Mouse (Mus musculus) spleen, adult 12 weeks (tissue): ENCODE measurements at regions not wholly inside any gene's neighbourhood (a gene's known extent, or its start where the extent isn't known, plus 50 kb on each side); places are given as distances from the start of the nearest gene placed in this dataset.
"Not testable (repeated sequence)": the region's sequence is repeated elsewhere in the genome, so short reads cannot be mapped to it uniquely, and the experiment has no call there.

Experiments
- DNase-seq: peaks from one replicate; pipeline ENCODE4 v3.0.0; 2022; ENCODE audit warnings: low spot score

DNA sequence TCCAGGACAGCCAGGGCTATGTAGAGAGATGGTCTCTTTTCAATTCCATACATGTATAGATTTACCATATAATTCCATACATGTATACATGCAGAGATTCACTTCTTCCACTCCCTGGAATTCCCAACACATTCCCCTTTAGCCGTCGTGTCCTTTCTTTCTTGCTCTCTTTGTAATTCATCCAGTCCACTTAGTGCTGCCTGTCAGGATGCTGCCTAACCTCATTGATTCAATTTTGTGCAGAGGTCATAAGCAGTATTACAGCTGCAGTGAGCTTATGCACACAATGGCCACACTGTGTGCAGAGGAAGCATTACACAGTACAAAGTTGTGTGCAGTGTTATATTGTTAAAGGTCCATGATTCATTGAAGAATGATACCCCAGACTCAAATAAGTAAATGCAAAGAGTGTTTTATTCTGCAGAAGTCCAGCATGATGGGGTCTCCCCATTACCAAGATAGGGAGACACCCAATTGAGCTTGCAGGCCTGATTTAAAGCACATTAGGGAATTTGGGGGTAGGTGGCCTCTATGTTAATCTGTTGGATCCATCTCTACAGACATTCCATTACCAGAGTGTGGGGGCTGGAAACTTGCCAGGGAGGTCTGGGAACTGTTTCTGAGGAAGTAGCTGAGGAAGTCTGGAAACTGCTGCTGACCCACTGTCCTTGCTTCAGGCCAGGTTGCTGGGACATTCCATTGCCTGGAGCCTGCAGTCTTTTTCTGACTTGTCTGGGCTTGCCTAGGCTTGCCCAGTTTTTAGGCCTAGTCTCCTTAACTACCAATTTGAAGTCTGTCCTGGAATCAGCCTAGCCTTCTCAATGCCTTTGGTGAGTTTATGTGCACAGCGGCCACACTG, 72.8 kb downstream of the Fam161a start:
- no peak for DNase-seq

DNA sequence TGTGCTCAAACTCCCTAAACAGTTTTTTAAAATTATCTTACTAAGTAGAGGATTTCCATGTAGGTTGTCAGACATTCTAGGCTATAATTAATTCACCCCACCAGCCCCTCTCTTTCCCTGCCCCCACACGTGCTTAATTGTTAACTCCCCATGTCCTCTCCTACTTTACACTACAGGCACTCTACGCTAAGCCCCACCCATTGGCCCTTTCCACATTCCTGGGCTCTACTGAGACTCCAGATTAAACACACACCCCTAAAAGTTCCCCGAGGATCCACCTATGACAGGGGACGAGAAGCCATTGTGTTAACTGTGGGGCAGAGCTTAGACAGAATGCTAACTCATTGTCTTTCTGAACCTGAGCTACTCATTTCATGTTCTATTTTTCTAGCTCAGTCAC, 74.3 kb downstream of the Fam161a start:
- no peak for DNase-seq

DNA sequence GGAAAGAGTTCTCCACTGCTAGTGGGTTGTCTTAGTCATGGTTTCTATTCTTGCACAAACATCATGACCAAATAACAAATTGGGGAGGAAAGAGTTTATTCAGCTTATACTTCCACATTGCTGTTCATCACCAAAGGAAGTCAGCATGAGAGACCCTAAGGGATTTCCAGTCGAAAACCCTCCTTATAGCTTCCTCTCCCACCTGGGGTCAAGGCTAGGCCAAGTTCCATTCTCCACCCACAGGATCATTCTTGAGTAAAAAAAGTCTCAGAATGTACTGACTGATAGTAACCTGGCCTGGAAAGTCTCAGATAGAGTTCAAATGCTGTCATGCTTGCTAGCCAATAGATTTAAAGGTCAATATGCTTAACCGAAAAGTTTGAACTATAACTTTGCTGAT, 76.5 kb downstream of the Fam161a start:
- DNase-seq = not testable (repeated sequence)

DNA sequence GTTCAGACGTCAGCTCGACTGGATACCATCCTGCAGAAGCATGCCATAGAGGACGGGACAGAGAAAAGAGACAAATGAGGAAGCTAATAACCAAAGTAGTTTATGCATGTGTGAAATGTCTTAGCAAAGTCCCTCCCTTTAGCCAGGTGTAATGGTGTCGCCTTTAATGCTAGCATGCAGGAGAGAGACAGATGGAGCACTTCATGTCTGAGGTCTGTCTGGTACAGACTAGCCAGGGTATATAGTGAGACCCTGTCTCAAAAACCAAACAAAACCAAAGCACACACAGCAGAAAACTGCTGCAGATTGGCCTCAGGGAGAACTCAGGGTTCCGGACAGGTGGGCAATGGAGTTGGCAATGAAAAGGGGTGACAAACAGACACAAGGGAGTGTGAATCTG, 88.0 kb downstream of the Fam161a start:
- no peak for DNase-seq

DNA sequence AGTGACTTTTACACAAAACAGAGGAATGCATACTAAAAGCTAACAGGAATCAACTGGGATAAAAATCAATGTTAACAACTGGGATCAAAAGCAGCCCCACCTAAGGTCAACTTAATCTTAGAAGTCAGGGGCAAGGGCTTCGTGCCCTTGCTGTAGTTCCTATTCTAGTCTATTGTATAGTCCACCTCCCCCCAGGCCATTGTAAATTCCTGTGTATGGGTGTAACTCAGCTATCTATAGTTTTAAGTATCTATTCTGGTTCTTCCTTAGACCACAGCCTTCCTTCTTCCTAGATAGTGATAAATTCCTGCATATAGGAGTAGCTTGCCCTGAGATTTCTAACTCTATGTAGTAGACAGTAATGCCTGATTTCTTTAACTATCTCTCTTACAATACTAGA, 88.4 kb downstream of the Fam161a start:
- DNase-seq = not testable (repeated sequence)

DNA sequence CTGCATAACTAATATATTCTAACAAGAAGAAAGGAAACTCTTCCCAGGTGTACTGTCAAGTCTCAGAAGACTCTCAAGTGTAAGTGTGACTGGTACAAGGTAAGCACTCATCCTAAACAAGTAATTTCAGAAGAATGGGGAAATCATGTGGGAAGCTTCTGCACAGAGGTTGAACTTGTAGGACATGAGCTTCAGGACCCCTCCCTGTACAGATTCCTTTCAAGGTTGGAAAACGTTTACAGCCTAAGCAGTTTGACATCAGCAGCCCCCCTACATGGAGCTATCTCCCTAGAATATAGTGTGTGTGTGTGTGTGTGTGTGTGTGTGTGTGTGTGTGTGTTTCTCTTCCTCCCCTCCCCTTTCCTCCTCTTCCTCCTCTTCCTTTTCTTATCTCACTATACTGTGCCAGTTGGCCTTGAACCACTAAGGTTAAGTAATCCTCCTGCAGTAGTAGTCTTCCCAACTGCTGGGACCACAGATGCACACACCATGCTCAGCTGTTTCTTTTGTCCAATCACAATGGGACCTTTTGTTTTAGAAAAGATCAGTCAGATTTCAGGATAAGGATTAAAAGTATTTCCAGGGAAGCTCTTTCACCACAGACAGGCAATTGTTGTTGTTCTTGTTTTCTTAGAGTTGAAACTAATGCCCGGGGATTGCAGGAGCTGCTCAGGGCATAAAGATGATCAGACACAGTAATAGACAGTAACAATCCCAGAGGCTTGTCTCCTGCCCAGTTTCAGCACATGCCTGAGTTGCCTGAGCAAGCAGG, 89.3 kb downstream of the Fam161a start:
- DNase-seq = no peak

DNA sequence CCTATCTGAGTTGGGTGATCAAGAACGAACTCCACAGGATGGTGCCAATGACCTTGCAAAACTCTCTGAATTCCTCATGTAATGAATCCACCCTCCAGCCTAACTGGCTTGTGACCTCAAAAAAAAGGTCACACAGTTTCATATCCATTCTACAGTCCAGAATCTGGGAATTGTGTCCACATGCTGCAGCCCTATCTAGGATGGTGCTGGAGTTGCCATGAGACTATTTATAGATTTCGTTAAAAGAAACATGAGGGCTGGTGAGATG, 89.8 kb downstream of the Fam161a start:
- DNase-seq = no peak

DNA sequence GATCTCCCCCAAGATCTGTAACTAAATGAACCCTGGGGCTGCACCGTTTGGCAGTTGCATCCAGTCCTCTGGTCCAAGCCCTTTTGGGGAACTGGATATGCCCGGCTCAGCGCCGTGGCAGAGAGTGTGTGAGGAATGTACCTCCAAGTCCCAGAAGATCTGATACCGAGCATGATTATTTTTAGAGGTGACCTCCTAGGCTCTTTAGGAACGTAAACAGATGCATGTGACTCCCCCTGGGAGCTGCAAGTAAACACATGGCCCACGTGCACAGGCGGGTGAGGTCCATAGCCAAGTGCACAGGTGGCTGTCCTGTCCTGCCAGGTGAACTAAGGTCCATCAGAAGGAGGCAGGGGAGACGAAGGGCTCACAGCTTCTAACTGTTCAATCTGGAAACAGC, 107.3 kb downstream of the Fam161a start:
- DNase-seq = no peak

DNA sequence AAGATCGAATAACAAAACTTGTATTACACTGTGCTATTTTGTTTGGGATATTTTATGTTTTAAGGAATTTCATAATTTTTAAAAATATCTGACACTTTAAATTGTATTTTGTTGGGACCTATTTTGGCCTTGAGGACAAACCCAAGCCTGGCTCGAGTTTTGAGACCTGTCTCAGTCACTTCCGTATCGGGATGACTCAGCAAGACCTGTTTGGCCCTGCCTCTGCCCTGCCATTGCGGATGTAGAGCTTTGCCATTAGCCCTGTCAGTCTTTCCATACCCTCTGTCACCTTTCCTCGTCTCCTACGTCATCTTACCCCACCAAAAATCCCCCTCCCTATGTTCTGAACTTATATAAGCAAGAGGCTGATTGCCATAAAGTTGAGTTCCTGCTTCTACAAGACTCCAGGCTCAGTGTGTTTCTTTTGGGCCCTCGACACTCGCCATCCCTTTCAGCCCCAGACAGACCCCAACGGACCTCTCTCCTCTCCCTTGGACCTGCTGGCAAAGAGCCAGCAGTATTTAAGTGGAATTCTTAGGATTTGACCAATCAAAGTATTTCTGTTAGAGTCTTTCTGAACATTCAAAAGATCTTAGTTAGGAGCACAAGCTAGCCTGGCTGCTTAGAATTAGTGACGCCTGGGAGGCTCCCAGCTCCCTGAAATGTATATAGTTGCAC, 113.3 kb downstream of the Fam161a start:
- DNase-seq = no peak

DNA sequence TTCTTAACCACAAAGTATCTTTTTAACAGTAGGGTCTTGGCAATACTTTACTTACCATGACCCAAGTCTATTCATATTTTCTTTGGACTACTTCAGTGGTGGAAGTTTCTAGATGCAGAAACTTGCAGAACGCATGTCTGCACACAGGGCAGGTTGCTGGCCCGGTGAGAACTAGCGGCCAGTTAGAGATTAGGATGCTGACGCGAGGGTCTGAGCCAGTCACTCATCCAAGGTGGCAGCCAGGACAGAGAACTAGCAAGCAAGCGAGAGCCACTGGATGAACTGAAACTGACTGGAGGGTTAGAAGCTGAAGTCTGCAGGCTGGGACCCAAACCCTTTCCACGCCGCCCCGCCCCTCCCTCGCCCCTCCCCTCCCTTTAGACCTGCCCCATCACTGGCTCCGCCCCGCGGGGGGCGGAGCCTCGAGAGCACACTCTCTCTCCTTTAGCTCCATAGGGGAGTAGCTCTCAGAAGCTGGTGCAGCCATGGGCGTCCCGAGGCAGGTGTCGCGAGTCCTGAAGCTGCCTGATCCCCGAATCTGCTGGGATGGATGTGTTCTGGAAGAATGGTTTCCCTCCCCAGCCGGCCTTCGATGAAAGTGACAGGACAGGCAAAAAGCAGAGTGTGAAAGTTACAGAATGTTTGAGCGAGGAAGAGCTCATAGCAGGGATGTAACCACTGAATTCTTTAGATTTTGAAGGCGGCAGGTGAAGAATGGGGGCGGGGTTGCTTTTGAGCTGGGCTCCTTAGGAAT, 117.0 kb downstream of the Fam161a start:
- peak; percentile 2 for DNase-seq

DNA sequence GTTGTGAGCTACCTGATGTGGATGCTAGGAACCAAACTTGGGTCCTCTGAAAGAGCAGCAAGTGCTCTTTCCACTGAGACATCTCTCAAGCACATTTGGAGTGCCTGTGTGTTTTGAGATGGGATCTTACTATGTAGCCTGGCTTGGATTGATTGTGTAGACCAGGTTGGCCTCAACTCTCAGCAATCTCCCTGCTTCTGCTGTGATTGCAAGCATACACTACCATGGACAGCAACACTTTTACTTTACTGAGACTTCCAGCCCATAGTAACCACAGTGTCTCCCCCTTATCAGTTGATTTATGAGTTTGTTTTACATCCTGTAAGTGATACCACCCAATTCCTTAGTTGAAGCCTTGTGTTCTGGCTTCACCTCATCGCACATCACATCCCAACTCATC, 123.8 kb downstream of the Fam161a start:
- DNase-seq = no peak

DNA sequence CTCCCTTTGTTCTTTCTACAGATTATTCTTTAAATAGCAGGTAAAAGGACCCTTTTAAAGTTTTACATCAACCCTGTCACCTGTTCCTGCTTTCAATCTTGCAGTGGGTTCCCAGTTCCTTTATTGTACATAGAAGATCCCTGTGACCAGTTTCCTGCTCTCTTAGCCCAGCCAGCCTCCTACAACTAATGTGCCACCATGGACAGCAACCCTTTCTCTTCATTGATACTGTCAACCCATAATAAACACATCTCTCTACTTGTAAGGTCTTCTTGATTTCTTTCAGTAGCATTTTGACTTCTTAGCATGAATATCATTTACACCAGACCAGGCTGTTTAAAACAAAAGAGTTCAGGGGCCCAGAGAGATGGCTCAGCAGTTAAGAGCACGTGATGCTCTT, 124.2 kb upstream of the Xpo1 start:
- DNase-seq = no peak

DNA sequence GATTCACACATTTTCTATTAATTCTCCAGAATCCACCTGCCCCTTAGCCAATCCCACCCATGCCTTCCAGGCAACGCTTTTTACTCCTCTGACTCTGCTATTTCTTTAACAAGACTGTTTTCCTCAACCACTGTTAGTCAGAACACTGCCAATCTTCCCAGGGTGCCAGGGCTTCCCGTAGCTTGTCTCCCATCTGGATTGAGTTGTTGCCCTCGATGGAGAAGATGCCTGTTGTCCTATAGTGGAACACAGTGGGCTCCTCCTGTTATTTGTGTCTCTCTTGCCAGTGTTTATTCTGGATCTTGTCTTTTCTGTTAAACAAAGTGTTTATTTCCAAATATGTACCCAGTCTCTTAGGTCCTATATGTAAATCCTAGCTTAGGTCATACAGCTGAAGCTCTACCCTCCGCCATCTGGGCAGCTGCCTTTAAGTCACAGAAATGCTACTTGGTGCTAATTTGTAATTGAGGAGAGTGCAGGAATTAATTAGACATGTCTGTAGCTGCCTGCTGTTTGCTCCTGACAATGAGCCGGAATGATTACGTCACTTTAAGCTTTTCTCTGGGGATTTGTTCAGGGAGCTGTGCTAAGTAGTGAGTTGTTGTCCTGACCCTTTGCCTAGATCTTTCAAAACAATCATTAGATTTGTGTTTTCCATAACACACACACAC, 115.3 kb upstream of the Xpo1 start:
- no peak for DNase-seq

DNA sequence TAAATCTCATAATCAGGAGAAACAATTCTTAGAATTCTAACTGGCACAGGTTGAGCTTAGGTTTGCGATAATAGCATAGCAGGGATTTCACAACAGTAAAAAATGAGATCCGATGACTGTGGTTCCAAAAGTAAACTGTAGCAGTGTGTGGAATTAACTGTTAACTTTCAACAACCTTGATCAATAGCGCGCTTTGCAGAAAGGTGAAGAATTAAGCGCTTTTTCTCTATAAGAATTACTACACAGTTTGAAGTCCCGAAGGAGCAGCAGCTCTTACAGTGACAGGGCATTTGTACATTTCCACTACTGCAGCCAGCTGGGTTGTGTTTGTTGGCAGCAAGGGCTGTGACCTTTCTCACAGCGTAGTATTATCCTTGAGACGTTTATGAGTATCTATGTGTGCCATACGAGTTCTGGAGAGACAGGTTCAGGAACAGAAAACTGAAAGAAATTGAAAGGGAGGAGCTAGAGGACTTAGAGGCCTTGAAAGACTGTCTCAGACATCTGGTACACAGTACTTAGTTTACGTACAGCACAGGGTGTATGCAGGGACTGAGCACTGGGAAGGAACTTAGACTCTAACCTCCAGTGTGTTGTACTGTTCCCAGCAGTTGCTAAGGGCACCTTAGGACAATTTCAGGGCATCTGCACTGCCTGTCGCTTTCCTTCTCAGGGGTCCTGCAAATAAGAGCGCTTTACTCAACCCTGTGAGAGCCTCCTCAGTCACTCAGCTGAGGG, 114.6 kb upstream of the Xpo1 start:
- DNase-seq = no peak

DNA sequence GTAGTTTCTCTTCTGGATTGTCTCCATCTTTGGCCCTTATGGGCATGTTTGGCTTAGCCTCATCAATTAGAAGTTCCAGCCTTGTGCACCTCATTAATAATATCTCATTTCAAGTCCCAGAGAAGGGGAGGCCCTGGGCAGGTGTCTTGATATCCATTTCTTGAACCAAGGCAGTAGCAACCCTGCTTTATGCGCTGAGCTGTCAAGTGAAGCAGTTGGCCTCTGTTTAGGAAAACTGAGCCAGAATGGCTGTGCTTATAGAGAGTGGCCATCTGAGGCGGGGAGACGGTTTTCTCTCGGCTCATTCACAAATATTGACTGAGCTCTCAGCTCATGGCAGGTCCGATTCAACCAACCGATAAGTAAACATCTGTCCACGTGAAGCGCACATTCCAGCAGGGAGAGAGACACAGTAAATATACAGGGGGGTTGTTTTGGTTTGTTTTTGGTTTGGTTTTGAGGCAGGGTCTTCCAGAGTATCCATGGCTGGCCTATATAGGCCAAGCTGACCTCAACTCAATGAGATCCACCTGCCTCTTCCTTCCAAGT, 107.7 kb upstream of the Xpo1 start:
- DNase-seq = no peak

DNA sequence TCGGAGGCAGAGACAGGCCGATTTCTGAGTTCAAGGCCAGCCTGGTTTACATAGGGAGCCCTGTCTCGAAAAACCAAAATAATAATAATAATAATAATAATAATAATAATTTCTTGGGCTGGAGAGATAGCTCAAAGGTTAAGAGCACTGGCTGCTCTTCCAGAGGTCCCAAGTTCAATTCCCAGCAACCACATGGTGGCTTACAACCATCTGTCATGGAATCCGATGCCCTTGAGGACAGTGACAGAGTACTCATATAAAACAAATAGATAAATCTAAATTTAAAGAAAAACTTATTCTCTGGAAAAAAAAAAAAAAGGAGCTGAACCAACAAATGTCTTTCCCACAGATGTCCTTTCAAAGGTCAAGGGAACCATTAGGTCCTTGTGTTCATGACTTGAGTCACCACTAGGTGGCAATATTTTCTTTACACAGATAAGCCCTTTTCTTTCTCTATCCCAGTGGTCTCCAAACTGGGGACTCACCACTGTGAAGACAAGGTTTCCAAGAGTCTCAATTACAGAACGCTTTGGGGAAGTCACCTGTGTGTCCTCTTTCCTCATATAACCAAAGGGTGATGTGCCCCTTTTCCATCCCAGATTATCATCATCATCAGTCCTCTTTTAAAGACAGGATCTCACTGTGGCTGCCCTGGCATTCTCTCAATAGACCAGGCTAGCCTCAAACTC, 106.1 kb upstream of the Xpo1 start:
- DNase-seq = no peak

DNA sequence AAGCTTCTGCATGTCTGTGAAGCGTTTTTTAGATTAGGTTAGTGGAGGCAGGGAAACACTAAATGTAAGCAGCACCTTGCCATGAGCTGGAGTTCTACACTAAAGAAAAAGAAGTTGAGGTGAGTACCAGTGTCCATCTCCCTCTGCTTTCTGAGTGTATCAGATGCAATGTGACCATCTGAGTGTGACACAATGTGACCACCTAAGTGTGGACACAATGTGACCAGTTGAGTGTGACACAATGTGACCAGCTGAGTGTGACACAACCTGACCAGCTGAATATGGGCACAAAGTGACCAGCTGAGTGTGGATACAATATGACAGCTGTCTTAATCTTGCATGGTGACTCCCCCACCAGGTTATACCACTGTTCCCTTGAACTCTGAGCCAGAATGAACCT, 101.0 kb upstream of the Xpo1 start:
- no peak for DNase-seq

DNA sequence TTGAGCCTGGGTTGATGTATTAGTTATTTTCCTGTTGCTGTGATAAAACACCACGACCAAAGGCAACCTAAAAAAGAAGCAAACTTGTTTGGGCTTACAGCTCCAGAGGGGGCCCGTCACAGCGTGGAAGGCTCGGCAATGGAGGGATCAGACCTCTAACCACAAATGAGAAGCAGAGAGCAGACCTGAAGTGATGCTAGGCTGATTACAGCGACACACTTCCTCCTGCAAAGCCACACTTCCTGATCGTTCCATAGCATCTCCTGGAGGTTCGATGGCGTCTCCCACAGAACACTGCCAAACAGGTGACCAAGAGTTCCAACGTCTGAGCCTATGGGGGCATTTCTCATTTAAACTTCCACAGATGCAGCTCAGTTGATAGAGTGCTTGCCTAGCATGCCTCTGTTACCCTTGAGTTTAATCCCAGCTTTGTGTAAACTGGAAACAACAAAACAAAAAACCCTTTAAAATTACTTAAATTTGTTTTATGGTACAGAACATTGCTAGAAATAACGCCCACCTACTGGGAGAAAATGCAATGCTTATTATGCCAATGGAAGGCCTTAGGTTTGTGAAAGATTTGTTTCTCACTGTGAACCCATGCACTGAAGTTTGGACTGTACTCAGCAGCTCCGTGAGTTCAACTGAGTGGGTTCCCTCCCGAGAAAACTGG, 87.2 kb upstream of the Xpo1 start:
- DNase-seq = no peak

DNA sequence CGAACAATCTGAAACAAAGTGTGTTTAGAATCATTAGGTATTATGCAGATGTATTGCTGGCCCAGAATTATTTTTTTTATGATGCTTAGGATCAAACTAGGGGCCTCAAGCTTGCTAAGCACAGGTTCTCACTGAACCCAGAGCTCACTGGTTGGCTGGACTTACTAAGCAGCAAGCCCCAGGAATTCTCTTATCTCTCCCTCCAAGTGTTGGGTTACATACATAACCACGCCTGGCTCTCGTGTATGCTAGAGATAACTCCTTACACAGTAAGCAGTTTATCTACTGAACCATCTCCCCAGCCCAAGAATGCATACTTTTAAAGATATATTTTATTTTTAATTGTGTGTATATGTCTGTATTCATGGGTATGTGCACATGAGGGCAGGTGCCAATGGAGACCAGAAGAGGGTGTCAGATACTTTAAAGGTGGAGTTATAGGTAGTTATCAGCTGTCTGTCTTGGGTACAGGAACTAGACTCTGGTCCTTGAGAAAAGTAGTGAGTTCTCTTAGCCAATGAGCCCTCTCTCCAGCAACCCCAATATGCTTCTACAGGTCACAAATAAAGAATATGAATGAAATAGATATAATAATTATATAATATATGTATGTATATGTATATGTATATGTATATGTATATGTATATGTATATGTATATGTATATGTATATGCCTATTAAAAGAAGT, 86.0 kb upstream of the Xpo1 start:
- DNase-seq = no peak
